Mouse (Mus musculus) forebrain, embryonic 16.5 days (tissue): Measurements from ENCODE around the gene Ovca2. TPM values are rescaled to one million over a fixed set of nuclear protein-coding genes. Genes with fewer than 3 reads are reported as not detected.

Experiments used
- ATAC-seq: fragments of 200-750 bp; cut with Nextera tagmentation; 2 replicates; pipeline ENCODE4 v1.8.0; 2017; ENCODE audit warnings: mild to moderate bottlenecking, moderate library complexity
- H3K27ac ChIP-seq: fragments of 300-500 bp; sonication (generic); 2 replicates; pipeline ENCODE4 v1.5.1; 2014; ENCODE audit warnings: low read length, control low read depth
- H3K27me3 ChIP-seq: fragments of 300-500 bp; sonication (generic); replicated peaks from 2 replicates; pipeline ENCODE4 v1.6.1; 2014; ENCODE audit warnings: low read length; ENCODE audit not compliant: control insufficient read depth, insufficient read depth
- H3K36me3 ChIP-seq: fragments of 300-500 bp; sonication (generic); 2 replicates; pipeline ENCODE4 v1.6.1; 2014; ENCODE audit not compliant: control insufficient read depth, insufficient read depth
- H3K4me1 ChIP-seq: fragments of 300-500 bp; sonication (generic); replicated peaks from 2 replicates; pipeline ENCODE4 v1.6.1; 2014; ENCODE audit warnings: low read length; ENCODE audit not compliant: control insufficient read depth, insufficient read depth
- H3K4me2 ChIP-seq: fragments of 300-500 bp; sonication (generic); 2 replicates; pipeline ENCODE4 v1.6.1; 2014; ENCODE audit warnings: mild to moderate bottlenecking, low read length, control low read depth
- H3K4me3 ChIP-seq: fragments of 300-500 bp; sonication (generic); replicated peaks from 2 replicates; pipeline ENCODE4 v1.5.1; 2014; ENCODE audit warnings: mild to moderate bottlenecking, low read length, control low read depth
- H3K9ac ChIP-seq: fragments of 300-500 bp; sonication (generic); replicated peaks from 2 replicates; pipeline ENCODE4 v1.6.1; 2014; ENCODE audit warnings: low read depth, low read length, control low read depth
- H3K9me3 ChIP-seq: fragments of 300-500 bp; sonication (generic); 2 replicates; pipeline ENCODE4 v1.6.1; 2016; ENCODE audit warnings: low read length; ENCODE audit not compliant: control insufficient read depth
- WGBS: fragments of 180-500 bp; shearing (Covaris S2); extraction: QIAGEN DNeasy Blood & Tissue Kit; methylation state at CpG from one replicate; pipeline ENCODE4 v1.1.7; 2014; 5-methylcytosine and 5-hydroxymethylcytosine counted together
- microRNA counts: library from miRNA; unstranded; fragments of <30 nt; microRNA quantifications from one replicate; lab custom pipeline; 2016
- microRNA-seq: library from miRNA; unstranded; fragments of <30 nt; microRNA quantifications from one replicate; pipeline ENCODE4, GENCODE M21; 2017
- polyA plus RNA-seq: library from polyadenylated mRNA; unstranded; fragments of >200 nt; fragmentation: Nextera tagmentation; extraction: Ambion mirVana; gene quantifications from 2 replicates; pipeline ENCODE4 v1.2.1, GENCODE M21; 2015

The Ovca2 gene
- polyA plus RNA-seq, 1 experiment from 2014 or later: 18.0 TPM

- Histone ChIP-seq H3K4me3 (no peak overlapping the region), H3K27me3 (no peaks in the 10 kb centered on the region), H3K4me2 (no peak overlapping the region), H3K9me3 (no peaks in the 10 kb centered on the region), H3K4me1 (no peaks in the 10 kb centered on the region; the same call in 1 of the 2 replicates), H3K9ac (no peak overlapping the region), H3K27ac (no peak overlapping the region), H3K36me3 (no peaks in the 10 kb centered on the region)
- ATAC-seq: no peak
- WGBS: 87% methylated on average over 3 of the region's 3 CpGs
Observed at GRCm38 (mm10) chr11:75126384-75126783, 52.3 kb downstream of the Ovca2 start.

MicroRNAs within 50 kb of the gene (microRNA counts, 519-probe panel; counts per million panel counts)
- microRNA mmu-miR-132 (lab: Ali Mortazavi, UCI) (3,171 counts per million, percentile 80 among the panel's probes with 10 or more counts), microRNA mmu-miR-212 (lab: Ali Mortazavi, UCI) (1,710 counts per million, percentile 18 among the panel's probes with 10 or more counts)

Small RNA genes lying within 50 kb of the gene (microRNA-seq; reads per million reads assigned to microRNA genes)
- 898 reads per million, percentile 79 among the genes with 10 or more reads in this experiment for gene Mir132
- 54.2 reads per million, percentile 45 among the genes with 10 or more reads in this experiment for gene Mir212

Other genes starting within 250 kb of the Ovca2 start
- 1.2 and 2.3 TPM in 2 replicates for gene Hic1, start 9.3 kb downstream of the Ovca2 start, polyA plus RNA-seq
- 15.4 and 16.1 TPM in 2 replicates for gene Dph1, start 12.4 kb upstream of the Ovca2 start, polyA plus RNA-seq
- gene Rtn4rl1, start 14.9 kb upstream of the Ovca2 start, polyA plus RNA-seq: 5.5 and 6.3 TPM in 2 replicates
- gene Rpa1, start 169.5 kb upstream of the Ovca2 start, polyA plus RNA-seq: 67.1 and 71.5 TPM in 2 replicates
- 15.0 and 19.0 TPM in 2 replicates for gene Smyd4, start 169.6 kb upstream of the Ovca2 start, polyA plus RNA-seq
- 24.3 and 44.3 TPM in 2 replicates for gene Serpinf1, start 243.9 kb upstream of the Ovca2 start, polyA plus RNA-seq